In genomic region chr14:31486465-31486864, GRCm38 (mm10) we compare ENCODE assay signal across 22 mouse cellular contexts. TPM values are rescaled to one million over a fixed set of nuclear protein-coding genes. Genes with fewer than 3 reads are reported as not detected.
DNase-seq lines count a peak whose midpoint lies in the region; TF ChIP-seq lines count a peak whose summit lies in the region.
"Had no signal": no experiment of that assay in that cellular context is flagged by ENCODE, and none has a peak within 500 bp of the region (broad histone marks: within the 10 kb centered on the region; RNA-seq: fewer than 3 reads in every experiment).

No protein-coding gene starts in this region.

- no peak overlapping the region for H3K27ac ChIP-seq in left cerebral cortex, adult 2 months
- H3K27ac ChIP-seq: heart, embryonic 10.5 days; hindbrain, embryonic 10.5 days; kidney, postnatal 0 days; limb, embryonic 12.5 days; liver, embryonic 15.5 days; midbrain, embryonic 12.5 days; neural tube, embryonic 12.5 days had no signal

- intact Hi-C loops in gastrocnemius, postnatal 14 days (cut with DNase I; ENCODE audit: low total_unique reads) = no loop called here
- intact Hi-C loops in left cerebral cortex, adult 2 months (cut with DNase I) = no loop called here

- no peak overlapping the region for H3K4me3 ChIP-seq in left cerebral cortex, adult 2 months
- H3K4me3 ChIP-seq: heart, embryonic 10.5 days; hindbrain, embryonic 10.5 days; limb, embryonic 12.5 days; liver, embryonic 15.5 days; midbrain, embryonic 12.5 days; neural tube, embryonic 12.5 days had no signal

- TF ChIP-seq CTCF in left cerebral cortex, adult 2 months (IDR thresholded peaks at IDR 0.05) = peak; percentile 15; the same call in 1 of the 2 replicates
- TF ChIP-seq CTCF in brain, embryonic 14.5 days (IDR thresholded peaks at IDR 0.05; ENCODE audit: borderline replicate concordance, extremely low read depth, insufficient read depth, insufficient read length) = 0 out of 2 replicates have a peak, but pooled peaks have one; percentile 0

- DNase-seq in gastrocnemius, postnatal 14 days = peak; percentile 15
- no peak for DNase-seq in gastrocnemius, postnatal 25 days
- no peak for DNase-seq in left cerebral cortex, adult 2 months (ENCODE audit: extremely low spot score in 1 of 2, low spot score in 2 of 2)
- DNase-seq in left cerebral cortex, adult 9 months (ENCODE audit: low spot score in 2 of 2) = no peak
- peak; percentile 44 for DNase-seq in adipocyte (ENCODE audit: low spot score)
- DNase-seq in brain, embryonic 14.5 days (ENCODE audit: low read depth) = no peak
- DNase-seq in right cerebral cortex, postnatal 4 days = no peak
- no peak for DNase-seq in cerebellum, adult 9-10 months
- DNase-seq: adrenal gland, adult 8-10 months; cerebellum, adult 11 months; cerebellum, postnatal 10 days; kidney, adult 2 months; right cerebral cortex, postnatal 14 days; spleen, adult 18-20 months; thymus, postnatal 14 days had no signal

- no peak for TF ChIP-seq POLR2A in brain, embryonic 14.5 days (IDR thresholded peaks at IDR 0.05; ENCODE audit: borderline replicate concordance, extremely low read depth, insufficient read depth, insufficient read length, poor library complexity, severe bottlenecking)

RNA-seq across cellular contexts. Expression of gene Eaf1, which starts 7.7 kb away (rescaled TPM):
- total RNA-seq in gastrocnemius, postnatal 14 days (2021) = 10 to 100 TPM; 11.1 to 14.8 TPM
- total RNA-seq in gastrocnemius, postnatal 25 days (2021) = 1 to 10 TPM; 8.5 to 8.6 TPM
- 10 to 100 TPM; 12.7 to 15.1 TPM for total RNA-seq in left cerebral cortex, adult 2 months (2021)
- 19.1 and 19.5 TPM in 2 replicates for polyA plus RNA-seq in brain, embryonic 14.5 days (2012; rRNA removed)

RNA-seq across cellular contexts. Expression of gene Mettl6, which starts 8.4 kb away (rescaled TPM):
- total RNA-seq in gastrocnemius, postnatal 14 days (2021) = 10 to 100 TPM in 1 of 2 experiments, 1 to 10 TPM in 1; 9.5 to 10.6 TPM
- 1 to 10 TPM; 6.9 to 9.8 TPM for total RNA-seq in gastrocnemius, postnatal 25 days (2021)
- total RNA-seq in left cerebral cortex, adult 2 months (2021) = 10 to 100 TPM; 32.7 to 35.6 TPM
- polyA plus RNA-seq in brain, embryonic 14.5 days (2012; rRNA removed) = 21.3 and 24.5 TPM in 2 replicates

RNA-seq across cellular contexts. Expression of gene Sh3bp5, which starts 50.6 kb away (rescaled TPM):
- total RNA-seq in gastrocnemius, postnatal 14 days (2021) = 10 to 100 TPM; 50.8 to 56.6 TPM
- total RNA-seq in gastrocnemius, postnatal 25 days (2021) = 10 to 100 TPM; 33.9 to 46.8 TPM
- total RNA-seq in left cerebral cortex, adult 2 months (2021) = 10 to 100 TPM; 63.5 to 65.4 TPM
- 110 and 167 TPM in 2 replicates for polyA plus RNA-seq in brain, embryonic 14.5 days (2012; rRNA removed)

Comparison
In these comparisons a context has a peak if more than half of its experiments do, and no peak if none do; other contexts are left out.
1. DNase-seq: peak in gastrocnemius, postnatal 14 days (single experiment) and adipocyte (single experiment); none in gastrocnemius, postnatal 25 days (single experiment), left cerebral cortex, adult 2 months (0 of 2), left cerebral cortex, adult 9 months (0 of 2), brain, embryonic 14.5 days (single experiment), right cerebral cortex, postnatal 4 days (single experiment) and cerebellum, adult 9-10 months (single experiment).